Mouse (Mus musculus): ENCODE measurements at regions not wholly inside any gene's neighbourhood (a gene's known extent, or its start where the extent isn't known, plus 50 kb on each side); places are given as distances from the start of the nearest gene placed in this dataset.

DNA sequence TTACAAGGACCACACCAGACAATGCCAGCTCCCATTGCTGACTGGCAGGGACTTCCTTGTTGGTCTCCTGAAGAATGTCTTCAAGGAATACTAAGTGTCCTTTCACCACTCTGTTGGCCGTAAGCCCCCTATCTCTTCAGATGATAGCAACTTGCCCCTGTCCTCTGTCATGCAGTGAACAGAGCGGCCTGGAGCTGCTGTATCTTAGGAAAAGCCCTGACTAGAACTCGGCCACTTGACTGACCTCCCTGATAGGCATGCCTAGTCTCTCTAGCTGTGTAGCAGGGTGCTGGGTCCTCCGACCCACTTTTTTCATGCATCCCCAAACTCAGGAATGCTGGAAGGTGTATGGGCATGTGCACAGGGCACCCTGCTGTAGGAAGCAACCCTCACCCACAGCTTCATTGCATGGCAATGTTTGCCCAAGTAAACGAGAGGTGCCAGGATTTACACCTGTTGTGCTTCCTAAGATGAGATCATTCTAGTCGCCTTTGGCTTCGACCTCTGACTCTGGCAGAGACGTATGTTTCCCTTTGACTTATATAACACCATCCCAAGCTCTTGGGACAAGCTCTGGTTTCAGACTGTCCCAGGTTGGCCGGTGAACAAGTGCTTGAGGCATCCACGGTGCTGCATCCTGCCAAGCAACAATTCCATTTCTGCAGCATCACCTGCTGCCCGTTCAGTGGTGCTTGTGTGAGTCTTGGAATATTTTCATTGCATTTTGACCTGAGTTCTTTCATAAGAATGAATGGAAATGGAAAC, 145.1 kb downstream of the Zfp36l1 start:
- peak in 1 of 2 experiments; percentile 25 for DNase-seq

DNA sequence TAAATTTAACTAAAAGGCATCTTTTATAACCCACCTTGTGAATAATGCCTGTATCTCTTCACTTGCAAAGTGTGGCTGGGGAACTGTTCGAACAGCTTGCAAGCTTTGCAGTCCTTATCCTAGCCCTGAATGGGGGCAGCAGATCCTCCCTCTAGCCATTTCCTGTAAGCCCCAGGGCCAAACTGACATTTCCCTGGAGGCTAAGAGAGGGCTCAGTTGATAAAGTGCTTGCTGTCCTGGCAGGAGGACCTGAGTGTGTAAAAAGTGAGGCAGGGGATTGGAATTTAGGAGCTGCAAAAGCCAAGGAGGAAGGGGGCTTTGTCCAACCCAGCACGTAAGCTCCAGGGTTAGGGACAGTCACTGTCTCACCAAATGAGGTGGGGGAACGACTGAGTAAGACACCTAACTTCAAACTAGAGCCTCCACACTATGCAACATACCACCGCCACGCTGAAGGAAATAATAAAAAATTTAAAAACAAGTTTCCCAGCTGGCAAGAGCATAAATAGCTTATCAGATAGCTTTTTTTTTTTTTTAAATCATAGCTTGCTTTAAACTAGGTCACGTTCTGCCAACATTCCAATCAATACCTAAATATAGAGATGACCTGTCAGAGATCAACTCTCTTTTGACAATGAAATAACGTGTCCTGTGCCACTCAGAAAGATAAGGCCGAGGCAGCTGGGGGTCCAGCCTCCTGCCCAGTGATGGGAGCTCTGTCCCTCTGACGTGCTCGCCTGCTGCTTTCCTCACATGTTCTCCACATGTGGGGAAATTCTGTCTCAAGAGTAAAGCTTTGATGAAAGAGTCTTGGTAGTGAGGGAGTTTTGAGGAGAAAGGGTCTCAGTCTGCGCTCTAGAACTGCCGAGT, 146.0 kb downstream of the Zfp36l1 start:
- peak; percentile 65 to 67 for DNase-seq

DNA sequence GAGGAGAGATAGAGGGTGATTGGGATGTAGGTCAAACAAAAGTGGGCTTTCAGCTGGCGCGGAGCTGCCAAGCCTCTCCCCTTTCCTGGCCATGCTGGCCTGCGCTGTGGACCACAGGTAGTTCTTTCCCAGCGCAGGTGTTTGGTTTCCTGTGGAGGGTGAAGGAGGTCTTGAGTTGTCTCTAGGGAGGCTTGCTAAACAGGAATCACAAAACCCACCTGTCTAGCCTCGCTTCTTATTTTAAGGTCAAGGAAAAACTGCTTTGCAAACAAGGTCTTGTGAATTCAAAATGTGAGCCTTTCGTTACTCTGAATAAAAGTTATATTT, 146.6 kb downstream of the Zfp36l1 start:
- DNase-seq, result peak in 1 of 2 experiments; percentile 51

DNA sequence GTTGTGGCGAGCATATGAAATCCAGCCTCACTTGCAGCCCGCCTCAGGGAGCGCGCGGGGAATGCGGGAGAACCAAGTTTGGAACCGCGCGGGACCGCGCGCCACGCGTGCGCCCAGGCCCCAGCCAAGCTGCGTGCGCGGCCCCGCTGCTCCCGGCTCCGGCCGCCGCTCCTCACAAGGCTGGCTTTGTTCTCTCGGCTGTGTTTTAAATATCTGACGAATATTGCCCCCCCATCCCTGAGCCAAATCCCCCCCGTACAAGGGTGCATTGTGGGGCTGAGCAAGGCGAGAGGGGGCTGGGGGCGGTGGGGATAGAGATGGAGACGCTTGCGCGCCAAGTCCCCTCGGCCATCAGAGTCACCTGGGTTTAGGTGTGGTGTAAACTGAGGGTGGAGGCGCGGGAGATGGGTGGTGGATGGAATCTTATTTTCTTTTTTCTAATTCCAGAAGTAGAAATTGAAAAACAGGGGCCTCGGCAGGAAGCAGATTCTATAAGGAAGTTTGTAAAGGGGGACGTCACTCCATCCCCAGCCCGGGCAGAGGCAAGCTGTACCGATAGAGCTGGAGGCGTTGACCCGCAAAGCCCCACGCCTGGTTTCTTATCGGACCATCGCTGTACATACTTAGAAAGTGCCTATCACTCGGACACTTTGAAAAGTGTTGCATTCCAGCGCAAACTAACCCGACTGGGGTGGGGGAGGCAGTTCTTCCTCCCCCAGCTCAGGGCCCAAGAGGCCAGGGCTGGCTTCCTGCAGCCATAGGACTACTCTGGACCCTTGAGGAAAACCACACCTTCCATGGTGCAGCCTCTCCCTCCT, 147.1 kb downstream of the Zfp36l1 start:
- peak in 1 of 2 experiments; percentile 67 for DNase-seq

DNA sequence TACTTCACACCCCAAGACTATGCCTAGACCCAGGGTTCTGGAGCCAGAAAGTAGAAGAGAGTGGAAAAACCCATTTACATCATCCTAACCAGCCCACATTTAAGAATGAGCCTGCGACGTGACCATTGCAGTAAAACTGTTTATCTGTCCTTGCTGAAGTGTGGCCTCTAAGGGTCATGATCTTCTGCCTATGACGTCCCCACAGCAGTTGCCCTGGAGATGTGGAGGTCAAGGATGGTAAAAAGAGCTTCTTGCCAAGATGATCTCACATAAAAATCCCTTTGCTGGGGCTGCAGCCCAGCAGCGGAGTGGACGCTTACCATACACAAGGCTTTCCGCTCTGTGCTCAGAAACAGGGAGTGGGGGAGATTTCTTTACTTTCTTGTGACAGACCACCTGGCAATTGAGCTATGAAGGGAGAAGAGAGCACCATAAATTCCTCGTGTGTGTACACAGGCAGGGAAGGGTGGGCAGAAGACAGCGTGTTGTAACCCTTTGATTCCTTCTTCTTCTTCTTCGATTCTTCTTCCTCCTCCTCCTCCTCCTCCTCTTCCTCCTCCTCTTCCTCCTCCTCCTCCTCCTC, 149.3 kb downstream of the Zfp36l1 start:
- DNase-seq, result peak in 1 of 2 experiments; percentile 43

DNA sequence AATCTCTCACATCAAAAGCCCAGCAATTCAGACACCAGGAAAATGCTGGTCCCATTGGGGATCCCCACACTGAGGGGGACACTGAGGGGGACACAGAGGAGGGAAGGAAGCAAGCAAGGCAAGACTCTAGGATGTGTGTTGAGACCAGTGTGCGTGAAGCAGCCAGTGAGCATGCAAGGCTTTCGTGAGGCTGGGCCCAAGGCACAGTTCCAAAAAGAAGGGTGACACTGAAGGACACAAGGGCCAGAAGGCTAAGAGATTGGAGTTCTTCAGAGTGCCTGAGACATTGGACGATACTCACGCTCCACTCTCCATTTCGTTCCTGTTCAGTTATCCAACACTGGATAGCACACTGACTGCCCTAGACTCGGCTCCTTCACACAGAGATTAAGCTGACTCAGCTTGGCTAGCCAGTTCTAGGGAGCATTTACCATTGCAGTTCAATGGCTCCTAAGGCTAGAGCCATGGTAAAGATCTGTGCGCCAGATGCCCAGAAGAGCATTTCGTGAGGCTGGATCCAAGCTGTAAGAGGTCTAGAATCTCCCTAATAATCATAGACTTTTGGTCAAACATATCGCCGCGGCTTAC, 150.1 kb downstream of the Zfp36l1 start:
- DNase-seq, result no peak

DNA sequence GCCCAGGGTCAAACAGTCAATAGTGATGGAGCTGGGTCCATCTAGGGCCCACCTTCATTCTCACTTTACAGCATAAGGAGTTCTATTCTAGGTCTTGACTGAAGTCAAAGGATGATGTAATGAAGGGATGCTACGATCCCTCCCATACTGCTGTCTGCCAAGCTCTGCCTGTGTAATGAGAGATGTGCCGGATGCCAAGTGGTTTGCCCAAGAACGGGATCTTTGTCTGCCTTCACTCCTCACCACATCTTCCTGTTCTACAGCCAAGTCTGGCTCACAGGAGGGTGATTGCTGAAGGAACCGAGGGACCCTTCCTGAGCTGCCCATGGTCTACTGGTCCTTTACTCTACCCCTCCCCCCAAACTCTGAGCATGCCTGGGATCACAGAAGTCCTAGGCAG, 150.9 kb downstream of the Zfp36l1 start:
- no peak for DNase-seq

DNA sequence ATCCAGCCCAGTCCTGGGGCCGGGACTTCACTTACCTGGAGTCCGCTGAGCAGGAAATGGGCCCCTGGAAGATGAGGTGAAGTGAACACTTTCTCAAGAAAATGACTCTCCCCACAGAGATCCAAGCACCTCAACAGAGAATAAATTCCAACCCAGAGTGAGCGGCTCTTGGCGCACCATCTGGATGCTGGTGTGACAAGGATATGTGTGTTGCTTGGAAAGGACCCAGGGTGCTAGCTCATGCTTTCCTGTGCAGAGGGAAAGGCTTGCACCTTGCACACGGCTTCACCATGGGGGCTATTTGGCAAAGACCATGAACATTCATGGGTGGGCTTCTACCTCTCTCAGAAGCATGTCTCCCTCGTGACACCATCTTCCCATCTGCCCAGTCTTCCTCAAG, 151.7 kb downstream of the Zfp36l1 start:
- DNase-seq, result no peak

DNA sequence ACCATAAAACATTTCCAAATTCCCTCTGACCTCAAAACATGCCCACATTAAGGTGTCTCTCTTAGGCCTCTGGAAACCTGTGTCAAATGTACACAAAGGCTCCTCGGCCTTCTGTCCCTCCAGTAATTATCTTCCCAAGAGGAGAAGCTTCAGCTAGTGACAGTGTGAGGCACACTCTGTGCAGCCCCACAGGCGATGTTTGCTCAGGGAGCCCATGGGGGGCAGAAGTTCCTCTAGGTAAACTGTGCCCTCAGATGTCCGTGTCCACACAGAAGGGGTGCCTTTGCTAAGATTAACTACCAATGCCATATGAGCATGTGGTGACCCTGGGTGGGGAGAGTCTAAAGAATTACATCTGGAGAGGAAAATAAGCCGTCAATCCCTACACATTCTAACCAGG, 152.4 kb downstream of the Zfp36l1 start:
- DNase-seq, result no peak

DNA sequence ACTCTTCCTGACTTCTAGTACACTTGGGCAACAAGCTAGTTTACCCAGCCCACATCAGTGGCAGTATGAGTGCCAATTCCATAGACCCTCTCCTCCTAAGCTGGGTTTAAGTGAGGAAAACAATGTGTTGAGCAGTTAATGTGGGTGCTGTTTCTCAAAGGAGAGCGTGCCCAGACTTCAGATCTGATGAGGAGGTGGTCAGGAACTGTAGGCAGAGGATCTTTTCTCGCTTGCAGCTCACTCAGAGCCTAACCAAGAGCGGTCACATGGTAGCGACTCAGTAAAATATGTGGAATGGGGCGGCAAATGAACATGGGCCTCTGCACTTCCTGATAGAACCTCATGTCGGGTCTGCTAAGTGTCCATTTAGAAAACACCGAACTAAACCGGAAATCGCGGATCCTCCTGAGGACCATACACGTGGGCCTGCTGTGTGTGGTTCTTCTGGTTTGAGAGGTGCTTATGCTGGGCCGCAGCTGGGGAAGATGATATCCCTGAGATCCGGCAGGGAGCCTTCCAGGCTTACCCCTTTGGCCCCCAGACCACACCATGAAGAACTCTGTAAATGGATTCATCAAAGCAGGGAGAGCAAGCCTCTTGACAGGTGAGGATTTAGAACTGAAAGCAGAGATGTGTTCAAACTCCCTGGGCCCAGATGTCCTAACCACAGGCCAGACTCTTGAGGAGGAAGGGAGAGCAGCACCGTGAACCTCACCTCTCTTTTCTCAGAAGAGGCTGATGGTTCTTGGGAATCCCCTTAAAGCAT, 153.1 kb downstream of the Zfp36l1 start:
- no peak for DNase-seq

DNA sequence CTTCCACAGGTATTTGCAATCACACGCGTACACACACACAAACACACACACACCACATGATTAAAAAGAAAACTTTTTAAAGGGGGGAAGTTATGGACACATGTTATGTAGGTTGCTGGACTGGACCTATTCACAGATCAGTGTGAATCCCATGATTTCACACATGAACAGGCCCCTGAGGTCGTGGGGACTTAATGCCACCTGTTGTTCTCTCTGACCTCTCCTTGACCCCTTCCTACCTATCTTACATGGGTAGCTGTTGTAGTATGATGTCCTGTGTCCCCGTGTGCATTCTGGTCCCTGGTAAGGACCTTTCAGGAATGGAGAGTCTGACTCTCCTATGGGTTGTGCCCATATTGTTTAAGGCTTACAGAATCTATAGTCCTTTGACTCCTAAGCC, 155.6 kb downstream of the Zfp36l1 start:
- no peak for DNase-seq

DNA sequence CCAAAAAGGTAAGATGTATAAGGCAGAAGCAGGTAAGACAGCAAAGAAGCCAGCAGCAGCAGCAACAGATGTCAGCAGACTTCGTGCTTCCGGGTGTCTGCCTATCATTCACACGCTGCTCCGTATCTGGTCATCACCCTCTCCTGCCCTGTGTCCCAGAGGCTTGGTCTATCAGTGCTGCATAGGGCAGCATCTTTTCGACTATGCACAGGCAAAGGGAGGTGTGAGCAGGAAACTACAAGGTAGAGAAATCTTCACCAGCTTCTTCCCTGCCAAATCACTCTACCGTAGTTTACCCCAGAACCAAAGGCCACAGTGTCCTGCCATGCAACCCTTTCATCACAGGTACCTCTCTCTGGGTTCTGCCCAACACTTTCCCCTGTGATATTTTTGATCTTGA, 156.5 kb downstream of the Zfp36l1 start:
- DNase-seq, result no peak

DNA sequence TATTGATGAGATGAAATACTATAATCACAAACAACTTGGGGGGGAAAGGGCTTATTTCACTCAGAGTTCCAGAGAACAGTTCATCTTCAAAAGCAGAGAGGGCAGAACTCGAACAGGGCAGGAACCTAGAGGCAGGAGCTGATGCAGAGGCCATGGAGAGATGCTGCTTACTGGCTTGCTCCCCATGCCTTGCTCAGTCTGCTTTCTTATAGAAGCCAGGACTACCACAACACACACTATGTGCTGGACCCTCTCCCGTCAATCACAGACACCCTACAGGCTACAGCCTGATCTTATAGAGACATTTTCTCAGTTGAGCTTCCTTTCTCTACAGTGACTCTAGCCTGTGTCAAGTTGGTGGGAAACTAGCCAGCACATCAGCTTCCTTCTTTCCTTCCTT, 157.3 kb downstream of the Zfp36l1 start:
- no peak for DNase-seq

DNA sequence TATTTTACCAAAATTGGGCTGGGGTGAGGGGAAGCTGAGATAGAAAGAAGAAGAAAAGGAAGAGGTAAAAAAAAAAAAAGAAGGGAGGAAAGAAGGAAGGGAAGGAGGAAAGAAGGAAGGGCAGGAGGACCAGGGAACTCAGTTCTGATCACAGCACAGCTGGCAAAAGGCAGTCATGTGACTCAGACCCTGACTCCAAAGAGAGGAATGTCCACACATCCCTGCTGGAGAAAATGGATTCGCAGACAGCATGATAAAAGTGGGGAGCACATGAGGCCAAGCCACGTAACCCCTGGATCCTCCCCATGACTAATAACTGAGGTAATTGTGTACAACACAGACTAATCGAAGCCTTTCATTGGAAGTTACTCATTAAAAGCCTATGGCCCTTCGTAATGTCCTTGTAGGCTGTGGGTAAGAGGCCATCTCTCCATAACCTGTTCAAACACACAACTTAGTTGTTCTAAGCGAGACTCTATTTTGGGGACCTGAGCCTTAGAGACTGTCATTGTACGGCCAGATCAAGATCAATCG, 162.2 kb downstream of the Zfp36l1 start:
- DNase-seq, result no peak

DNA sequence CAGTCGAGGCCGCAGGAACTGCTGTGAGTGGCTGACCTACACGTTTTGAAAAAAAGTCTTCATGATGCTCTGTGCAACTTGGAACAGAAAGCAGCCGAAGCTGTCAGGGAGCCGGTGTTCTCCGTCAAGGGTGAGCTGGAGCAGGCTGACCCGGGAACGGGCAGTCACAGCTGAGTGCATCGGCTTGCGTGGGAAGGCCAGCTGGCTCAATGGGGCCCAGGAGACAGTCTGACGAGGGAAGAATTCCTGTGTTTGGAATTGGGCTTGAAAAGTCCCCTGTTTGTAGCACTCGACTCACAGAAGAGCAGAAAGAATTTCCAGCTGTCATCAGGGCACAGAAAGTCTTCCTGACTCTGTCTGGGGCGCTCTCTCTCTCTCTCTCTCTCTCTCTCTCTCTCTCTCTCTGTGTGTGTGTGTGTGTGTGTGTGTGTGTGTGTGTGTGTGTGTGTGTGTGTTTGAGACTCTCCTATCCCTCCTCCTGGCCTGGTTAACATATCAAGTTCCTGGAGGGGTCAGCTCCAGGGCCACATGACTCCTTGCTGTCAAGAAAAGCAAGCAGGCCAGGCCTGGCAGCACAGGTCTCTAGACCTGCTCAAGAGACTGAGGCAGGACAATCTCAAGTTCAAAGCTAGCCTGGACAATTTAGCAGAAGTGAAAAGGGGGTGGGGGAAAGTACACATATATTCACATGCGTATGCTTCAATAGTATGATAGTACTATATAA, 163.6 kb downstream of the Zfp36l1 start:
- DNase-seq, result peak; percentile 81 to 93

DNA sequence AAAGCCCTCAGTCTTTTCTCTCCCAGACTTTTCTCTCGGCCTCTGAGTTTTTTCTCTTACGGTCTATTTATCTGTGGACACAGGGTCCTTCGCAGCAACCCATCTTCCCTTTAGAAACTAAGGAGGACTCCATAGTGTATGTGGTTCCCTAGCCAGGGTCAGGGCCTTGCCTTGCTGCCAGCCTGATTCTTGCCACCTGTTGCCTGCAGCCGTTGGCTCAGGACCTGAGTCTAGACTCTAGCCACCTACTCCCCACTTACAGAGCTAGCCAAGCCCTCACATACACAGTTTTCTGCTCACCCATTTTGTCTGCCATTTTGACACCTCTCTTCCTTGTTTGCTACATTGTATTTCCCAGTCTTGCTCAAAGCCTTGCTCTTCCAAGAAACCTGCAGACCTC, 165.2 kb downstream of the Zfp36l1 start:
- no peak for DNase-seq

DNA sequence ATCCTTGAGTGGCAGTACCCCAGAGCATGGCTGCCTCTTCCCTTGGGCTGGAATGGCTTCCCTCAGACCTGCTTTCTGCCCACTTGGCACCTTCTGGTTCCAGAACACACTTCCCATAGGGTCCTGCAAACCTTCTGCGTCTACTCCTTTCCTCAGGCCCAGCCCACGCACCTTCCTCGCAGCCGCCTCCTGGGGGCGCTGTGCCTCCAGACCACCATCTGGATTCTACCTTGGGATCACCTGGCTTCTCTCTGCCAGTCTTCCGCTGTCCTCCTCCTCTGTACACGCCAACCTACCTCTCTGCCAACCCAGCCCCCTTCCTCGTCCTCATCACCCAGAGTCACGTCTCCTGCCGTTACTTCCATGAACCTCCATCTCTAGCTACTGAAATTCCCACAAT, 166.0 kb downstream of the Zfp36l1 start:
- DNase-seq, result no peak

DNA sequence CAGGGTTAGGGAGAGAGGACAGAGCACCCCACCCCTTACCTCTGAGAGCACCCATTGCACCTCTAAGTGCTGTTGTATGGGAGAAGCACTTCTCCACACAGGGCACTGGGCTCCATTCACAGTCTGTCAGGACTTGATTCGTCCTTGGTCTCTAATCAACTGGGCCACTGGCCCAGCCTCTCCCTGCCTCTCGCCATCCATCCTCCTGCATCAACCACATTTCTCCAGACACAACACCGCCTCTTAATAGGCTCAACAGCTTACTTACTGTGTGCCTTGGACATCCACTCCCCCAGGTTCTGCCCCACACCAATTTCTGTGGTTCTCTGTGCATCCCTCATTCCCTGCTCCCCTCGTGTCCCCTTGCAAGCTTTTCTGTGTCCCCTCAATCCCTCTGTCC, 166.9 kb downstream of the Zfp36l1 start:
- no peak for DNase-seq

DNA sequence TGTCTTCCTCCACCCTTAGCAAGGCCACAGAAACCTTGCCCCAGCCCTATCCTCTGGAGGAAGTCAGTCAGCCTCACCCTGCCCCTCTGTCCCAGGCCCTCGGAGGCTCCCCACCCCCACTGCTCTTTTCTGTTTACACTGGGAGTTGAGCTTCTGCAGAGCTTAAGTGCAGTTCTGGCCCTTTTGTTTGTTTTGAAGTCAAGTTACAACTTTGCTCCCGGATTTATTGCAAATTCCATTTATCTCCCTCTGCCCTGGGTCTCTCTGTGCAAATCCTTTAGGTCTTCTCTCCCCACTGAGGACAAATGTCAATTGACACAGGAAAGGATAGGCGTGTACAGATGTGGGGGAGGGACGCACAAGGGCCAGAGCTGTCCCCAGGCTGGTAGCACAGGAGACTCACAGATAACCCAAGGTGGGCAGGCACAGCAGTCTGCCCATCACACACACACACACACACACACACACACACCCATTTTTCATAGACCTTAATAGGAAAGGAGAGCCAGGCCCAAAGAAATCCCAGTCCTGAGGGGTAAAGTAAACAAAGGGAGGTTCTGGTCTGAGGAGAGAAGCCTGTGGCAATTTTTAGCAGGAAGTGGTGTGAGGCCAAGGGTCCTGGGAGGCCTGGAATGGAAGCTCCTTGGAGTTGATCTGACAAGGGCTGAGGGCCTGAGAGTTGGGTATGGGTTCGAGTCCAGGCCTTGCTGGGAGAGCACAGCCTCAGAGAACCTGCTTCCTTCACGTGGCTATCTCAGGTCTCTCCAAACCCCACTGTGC, 167.9 kb downstream of the Zfp36l1 start:
- peak; percentile 77 to 85 for DNase-seq

Data from heart, adult 18-20 months (tissue).